Mouse (Mus musculus) liver, postnatal 0 days (tissue): ENCODE results near the gene Pigo. TPM values are rescaled to one million over a fixed set of nuclear protein-coding genes. Genes with fewer than 3 reads are reported as not detected.
A peak's percentile ranks its signal among the peaks of the same experiment; 100 is the strongest.

Experiments used
- ATAC-seq: fragments of 200-750 bp; cut with Nextera tagmentation; 2 replicates; pipeline ENCODE4 v1.8.0; 2017; ENCODE audit warnings: mild to moderate bottlenecking, moderate library complexity
- DNase-seq: peaks from one replicate; pipeline ENCODE4 v3.0.0-alpha.2; 2016
- H3K27ac ChIP-seq: fragments of 300-500 bp; sonication (generic); 2 replicates; pipeline ENCODE4 v1.5.1; 2014; ENCODE audit warnings: antibody characterized with exemption, moderate library complexity, mild to moderate bottlenecking, low read depth
- H3K27me3 ChIP-seq: fragments of 300-500 bp; sonication (generic); 2 replicates; pipeline ENCODE4 v1.6.1; 2014; ENCODE audit warnings: low read length, control low read depth, mixed read lengths; ENCODE audit not compliant: insufficient read depth
- H3K36me3 ChIP-seq: fragments of 300-500 bp; sonication (generic); replicated peaks from 2 replicates; pipeline ENCODE4 v1.6.1; 2014; ENCODE audit warnings: mild to moderate bottlenecking, control low read depth, low read length, moderate library complexity, mixed read lengths; ENCODE audit not compliant: insufficient read depth
- H3K4me1 ChIP-seq: fragments of 300-500 bp; sonication (generic); 2 replicates; pipeline ENCODE4 v1.6.1; 2014; ENCODE audit warnings: antibody characterized with exemption, mild to moderate bottlenecking, control low read depth; ENCODE audit not compliant: insufficient read depth
- H3K4me2 ChIP-seq: fragments of 300-500 bp; sonication (generic); 2 replicates; pipeline ENCODE4 v1.6.1; 2014; ENCODE audit warnings: low read depth, mild to moderate bottlenecking, low read length, moderate library complexity, mixed read lengths
- H3K4me3 ChIP-seq: fragments of 300-500 bp; sonication (generic); 2 replicates; pipeline ENCODE4 v1.5.1; 2014; ENCODE audit warnings: low read depth, low read length
- H3K9ac ChIP-seq: fragments of 300-500 bp; sonication (generic); replicated peaks from 2 replicates; pipeline ENCODE4 v1.6.1; 2014; ENCODE audit warnings: mild to moderate bottlenecking, moderate library complexity
- H3K9me3 ChIP-seq: fragments of 300-500 bp; sonication (generic); 2 replicates; pipeline ENCODE4 v1.6.1; 2016; ENCODE audit warnings: mild to moderate bottlenecking, control low read depth, low read length, mixed read lengths
- CTCF ChIP-seq: sonication (generic); IDR thresholded peaks from 2 replicates; pipeline ENCODE4 v1.5.1; 2016; ENCODE audit warnings: antibody characterized with exemption, low read depth
- EP300 ChIP-seq: IDR thresholded peaks from 2 replicates; pipeline ENCODE4 v1.6.1; 2016; ENCODE audit warnings: antibody characterized with exemption, low read depth, mild to moderate bottlenecking
- WGBS: fragments of 180-500 bp; shearing (Covaris S2); extraction: QIAGEN DNeasy Blood & Tissue Kit; methylation state at CpG from one replicate; pipeline ENCODE4 v1.1.7; 2014; ENCODE audit not compliant: insufficient replicate concordance; 5-methylcytosine and 5-hydroxymethylcytosine counted together
- polyA plus RNA-seq: library from polyadenylated mRNA; unstranded; fragments of >200 nt; fragmentation: Nextera tagmentation; extraction: Ambion mirVana; gene quantifications from 2 replicates; pipeline ENCODE4 v1.2.1, GENCODE M21; 2015

The Pigo gene
- 7.6 and 8.3 TPM in 2 replicates for polyA plus RNA-seq

GRCm38 (mm10) chr4:43025084-43025960 is at the start of gene Pigo:
Pigo (minus strand) TSS chr4:43025819.
- 6% methylated on average over 42 of the region's 42 CpGs for WGBS
- H3K27ac ChIP-seq = peak within 1 kb of the TSS; percentile 97
- peaks cover 12% of the 10 kb centered on the region for H3K4me1 ChIP-seq
- H3K36me3 ChIP-seq = peaks cover 48% of the 10 kb centered on the region
- TF ChIP-seq CTCF (peak; percentile 95), EP300 (peak; percentile 54; the same call in 1 of the 2 replicates)
- no peaks in the 10 kb centered on the region for H3K27me3 ChIP-seq
- ATAC-seq = peak; percentile 97
- H3K9ac ChIP-seq = peak within 1 kb of the TSS; percentile 76
- peak; percentile 96 for DNase-seq
- no peaks in the 10 kb centered on the region for H3K9me3 ChIP-seq
- peak within 1 kb of the TSS; percentile 83 for H3K4me2 ChIP-seq
- peak within 1 kb of the TSS; percentile 69 for H3K4me3 ChIP-seq

GRCm38 (mm10) chr4:43074923-43075322 is 49.3 kb upstream of the Pigo start:
- Histone ChIP-seq H3K4me3 (no peak overlapping the region), H3K27ac (no peak overlapping the region), H3K27me3 (no peaks in the 10 kb centered on the region), H3K4me1 (no peaks in the 10 kb centered on the region), H3K9ac (no peak overlapping the region), H3K9me3 (no peaks in the 10 kb centered on the region), H3K36me3 (no peaks in the 10 kb centered on the region), H3K4me2 (no peak overlapping the region)
- TF ChIP-seq EP300 (no peak), CTCF (no peak)
- DNase-seq (no peak), ATAC-seq (no peak)

- no peak for DNase-seq
- Histone ChIP-seq H3K9ac (no peak overlapping the region), H3K36me3 (no peaks in the 10 kb centered on the region), H3K27ac (no peak overlapping the region), H3K4me3 (no peak overlapping the region), H3K4me1 (peaks cover 5% of the 10 kb centered on the region; the same call in 1 of the 2 replicates), H3K4me2 (no peak overlapping the region), H3K9me3 (no peaks in the 10 kb centered on the region), H3K27me3 (peaks cover 6% of the 10 kb centered on the region)
- no peak for ATAC-seq
- TF ChIP-seq EP300 (no peak), CTCF (no peak)
- 86% methylated on average over 4 of the region's 4 CpGs for WGBS
Observed at GRCm38 (mm10) chr4:43065471-43065870, 39.9 kb upstream of the Pigo start.

- DNase-seq (no peak), ATAC-seq (no peak)
- Histone ChIP-seq H3K36me3 (no peaks in the 10 kb centered on the region), H3K9ac (no peak overlapping the region), H3K4me1 (peaks cover 13% of the 10 kb centered on the region), H3K4me2 (no peak overlapping the region), H3K4me3 (no peak overlapping the region), H3K27ac (no peak overlapping the region), H3K27me3 (peaks cover 35% of the 10 kb centered on the region), H3K9me3 (no peaks in the 10 kb centered on the region)
- 59% methylated on average over 3 of the region's 3 CpGs for WGBS
- TF ChIP-seq CTCF = no peak
- TF ChIP-seq EP300 = no peak
Observed at GRCm38 (mm10) chr4:43060286-43060685, 34.7 kb upstream of the Pigo start.

- no peak overlapping the region for H3K9ac ChIP-seq
- H3K4me3 ChIP-seq = peak overlapping the region; percentile 66
- H3K27me3 ChIP-seq = peaks cover 35% of the 10 kb centered on the region
- DNase-seq (no peak), ATAC-seq (no peak)
- TF ChIP-seq CTCF (no peak), EP300 (no peak)
- H3K4me2 ChIP-seq = peak overlapping the region; percentile 96
- peaks cover 13% of the 10 kb centered on the region for H3K4me1 ChIP-seq
- no peaks in the 10 kb centered on the region for H3K36me3 ChIP-seq
- 30% methylated on average over 3 of the region's 3 CpGs for WGBS
- no peak overlapping the region for H3K27ac ChIP-seq
- no peaks in the 10 kb centered on the region for H3K9me3 ChIP-seq
Observed at GRCm38 (mm10) chr4:43059697-43060096, 34.1 kb upstream of the Pigo start.

- H3K36me3 ChIP-seq = no peaks in the 10 kb centered on the region
- peak; percentile 97 for ATAC-seq
- TF ChIP-seq CTCF = no peak
- no peak for TF ChIP-seq EP300
- peak within 1 kb of the TSS; percentile 66 for H3K4me3 ChIP-seq
- H3K27me3 ChIP-seq = peaks cover 35% of the 10 kb centered on the region
- peak; percentile 88 for DNase-seq
- H3K4me1 ChIP-seq = peaks cover 13% of the 10 kb centered on the region
- under 1% methylated on average over 68 of the region's 90 CpGs for WGBS
- peak within 1 kb of the TSS; percentile 96 for H3K4me2 ChIP-seq
- peak within 1 kb of the TSS; percentile 61 for H3K9ac ChIP-seq
- no peaks in the 10 kb centered on the region for H3K9me3 ChIP-seq
- H3K27ac ChIP-seq = 0 out of 2 replicates have a peak within 1 kb of the TSS, but pooled peaks have one; percentile 29
Observed at GRCm38 (mm10) chr4:43058753-43059654, 33.4 kb upstream of the Pigo start, which contains the start of gene Unc13b. Unc13b (plus strand) TSS chr4:43058953.
